Mouse (Mus musculus): Measurements from ENCODE around the gene Btg4.

Gene Btg4

DNA sequence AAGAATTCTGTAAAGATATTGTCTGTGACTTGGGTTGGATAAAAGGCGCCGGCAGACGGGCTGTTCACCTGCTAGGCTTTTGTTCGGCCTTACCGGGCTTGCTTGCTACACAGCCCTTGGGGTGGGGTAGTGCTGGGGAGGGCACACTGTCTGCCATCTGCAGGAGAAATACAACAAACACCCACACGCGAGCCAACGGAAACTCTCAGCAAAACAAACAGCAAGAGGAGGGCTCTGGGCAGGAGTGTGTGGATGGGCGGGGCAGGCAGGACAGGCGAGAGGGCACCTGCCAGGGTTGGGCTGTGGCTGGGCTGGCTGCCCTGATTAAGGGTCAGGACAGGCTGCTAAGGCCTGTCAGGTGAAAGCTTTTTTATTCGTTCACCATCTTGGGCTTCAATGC lies 107.3 kb downstream of the Btg4 start:
- peak; percentile 63 for DNase-seq

GRCm38 (mm10) chr9:51168698-51169097 lies 108.0 kb downstream of the Btg4 start:
- no peak for DNase-seq

- DNase-seq = no peak
These were observed 108.4 kb downstream of the Btg4 start for GRCm38 (mm10) chr9:51169133-51169532.

Data from thymus, postnatal 14 days (tissue).